Mouse (Mus musculus): Measurements from ENCODE around the gene Catip. TPM values are rescaled to one million over a fixed set of nuclear protein-coding genes. Genes with fewer than 3 reads are reported as not detected.
A peak's percentile ranks its signal among the peaks of the same experiment; 100 is the strongest.

The Catip gene
- polyA plus RNA-seq, 1 experiment from 2014 or later: 0.57 TPM

DNA sequence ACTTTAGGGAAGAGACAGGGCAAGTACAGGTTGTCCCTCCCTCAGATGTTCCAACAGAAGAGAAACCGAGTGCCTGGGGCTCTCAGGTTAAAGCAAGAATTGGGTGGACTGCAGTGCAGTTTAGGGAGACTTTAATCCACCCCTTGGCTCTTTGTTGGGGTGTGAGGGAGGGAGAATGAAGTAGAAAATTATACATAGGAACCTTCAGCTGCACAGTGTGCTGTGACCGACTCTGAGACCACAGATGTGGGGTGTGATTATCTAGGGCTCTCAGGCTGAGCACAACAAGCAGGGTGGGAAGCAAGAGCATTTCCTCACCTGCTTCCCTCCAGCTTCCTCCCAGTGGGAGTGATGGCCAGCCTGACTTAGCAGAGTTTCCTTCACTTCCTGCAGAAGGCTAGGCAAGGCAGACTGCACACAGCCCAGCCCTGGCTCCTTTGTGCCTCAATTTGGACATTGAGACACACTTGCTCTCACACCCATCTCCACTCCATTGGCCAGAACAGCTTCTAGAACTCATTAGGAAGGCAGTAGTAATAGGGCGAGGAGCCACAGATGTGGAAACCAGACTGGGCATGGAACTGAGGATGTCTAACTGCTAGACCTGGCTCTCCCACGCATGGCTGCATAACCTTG lies 30.7 kb upstream of the Catip start:
- Histone ChIP-seq H3K9ac (replicated peaks; ENCODE audit: low read length) (no peak overlapping the region), H3K4me1 (ENCODE audit: control insufficient read depth, insufficient read depth, low read length) (peaks cover 12% of the 10 kb centered on the region), H3K27me3 (ENCODE audit: control insufficient read depth, insufficient read depth, low read length) (no peaks in the 10 kb centered on the region), H3K4me2 (ENCODE audit: low read length) (no peak overlapping the region), H3K27ac (replicated peaks; ENCODE audit: low read depth, low read length) (0 out of 2 replicates have a peak overlapping the region, but pooled peaks have one; percentile 80), H3K4me3 (replicated peaks; ENCODE audit: low read depth, low read length) (no peak overlapping the region), H3K36me3 (ENCODE audit: control insufficient read depth, insufficient read depth, low read length) (no peaks in the 10 kb centered on the region), H3K9me3 (ENCODE audit: control insufficient read depth, low read length) (no peaks in the 10 kb centered on the region)
- DNase-seq (no peak), ATAC-seq (ENCODE audit: low FRiP score, low TSS enrichment) (no peak)
- WGBS: 85% methylated on average over 4 of the region's 4 CpGs

DNA sequence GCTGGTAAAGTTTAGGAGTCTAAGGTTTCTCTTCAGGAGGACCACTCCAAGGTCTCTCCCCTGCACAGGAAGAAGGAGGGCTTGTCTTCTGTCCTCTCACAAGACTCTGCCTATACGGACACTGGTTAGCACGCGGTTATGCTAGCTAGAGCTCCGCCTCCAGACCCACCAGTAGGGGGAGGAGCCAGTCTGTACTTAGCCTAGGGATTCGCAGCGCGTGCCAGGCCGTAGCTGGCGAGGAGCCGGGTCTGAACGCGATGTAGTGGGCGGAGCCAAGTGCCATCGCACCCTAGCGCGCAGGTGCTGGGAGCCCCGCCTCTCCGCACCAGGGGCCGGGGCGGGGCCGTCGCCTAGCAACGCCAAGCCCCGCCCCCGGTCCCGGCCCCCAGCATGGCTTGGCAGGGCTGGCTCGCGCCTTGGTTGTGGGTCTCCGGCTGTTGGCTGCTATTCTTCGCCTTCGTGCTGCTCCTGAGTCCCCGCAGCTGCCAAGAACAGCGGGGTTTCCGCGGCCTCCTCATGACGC lies 29.6 kb upstream of the Catip start:
- peak overlapping the region; percentile 48 for H3K4me3 ChIP-seq (replicated peaks; ENCODE audit: low read depth, low read length)
- no peaks in the 10 kb centered on the region for H3K27me3 ChIP-seq (ENCODE audit: control insufficient read depth, insufficient read depth, low read length)
- H3K27ac ChIP-seq (replicated peaks; ENCODE audit: low read depth, low read length): peak overlapping the region; percentile 80
- peak overlapping the region; percentile 82 for H3K4me2 ChIP-seq (ENCODE audit: low read length)
- WGBS: under 1% methylated on average over 36 of the region's 36 CpGs
- H3K36me3 ChIP-seq (ENCODE audit: control insufficient read depth, insufficient read depth, low read length): no peaks in the 10 kb centered on the region
- ATAC-seq (ENCODE audit: low FRiP score, low TSS enrichment) (peak; percentile 95), DNase-seq (peak; percentile 98)
- H3K4me1 ChIP-seq (ENCODE audit: control insufficient read depth, insufficient read depth, low read length): peaks cover 12% of the 10 kb centered on the region
- H3K9ac ChIP-seq (replicated peaks; ENCODE audit: low read length): peak overlapping the region; percentile 62
- no peaks in the 10 kb centered on the region for H3K9me3 ChIP-seq (ENCODE audit: control insufficient read depth, low read length)

DNA sequence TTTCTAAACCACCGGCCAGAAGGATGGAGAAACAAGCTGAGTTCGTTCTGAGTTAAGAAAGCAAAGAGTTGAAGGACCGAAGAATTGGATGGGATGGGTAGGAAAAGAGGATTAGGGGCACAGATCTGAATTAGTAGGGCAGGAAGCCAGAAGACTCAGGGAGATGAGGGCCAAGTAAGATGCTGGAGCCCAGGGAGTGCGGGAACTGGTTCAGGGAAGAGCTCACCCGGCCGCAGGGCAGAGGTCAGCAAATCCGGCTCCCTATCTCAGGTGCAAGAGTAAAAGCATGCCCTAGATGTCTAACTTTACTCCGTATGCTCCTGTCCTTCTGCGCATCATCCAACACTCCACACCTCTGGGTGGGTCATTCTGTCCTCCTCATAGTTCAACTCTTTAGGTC lies 29.0 kb upstream of the Catip start:
- DNase-seq (no peak), ATAC-seq (ENCODE audit: low FRiP score, low TSS enrichment) (no peak)
- Histone ChIP-seq H3K9me3 (ENCODE audit: control insufficient read depth, low read length) (no peaks in the 10 kb centered on the region), H3K36me3 (ENCODE audit: control insufficient read depth, insufficient read depth, low read length) (no peaks in the 10 kb centered on the region), H3K27me3 (ENCODE audit: control insufficient read depth, insufficient read depth, low read length) (no peaks in the 10 kb centered on the region), H3K27ac (replicated peaks; ENCODE audit: low read depth, low read length) (peak overlapping the region; percentile 80), H3K4me3 (replicated peaks; ENCODE audit: low read depth, low read length) (peak overlapping the region; percentile 48), H3K9ac (replicated peaks; ENCODE audit: low read length) (peak overlapping the region; percentile 62), H3K4me1 (ENCODE audit: control insufficient read depth, insufficient read depth, low read length) (peaks cover 12% of the 10 kb centered on the region), H3K4me2 (ENCODE audit: low read length) (peak overlapping the region; percentile 82)
- 4% methylated on average over 9 of the region's 9 CpGs for WGBS

DNA sequence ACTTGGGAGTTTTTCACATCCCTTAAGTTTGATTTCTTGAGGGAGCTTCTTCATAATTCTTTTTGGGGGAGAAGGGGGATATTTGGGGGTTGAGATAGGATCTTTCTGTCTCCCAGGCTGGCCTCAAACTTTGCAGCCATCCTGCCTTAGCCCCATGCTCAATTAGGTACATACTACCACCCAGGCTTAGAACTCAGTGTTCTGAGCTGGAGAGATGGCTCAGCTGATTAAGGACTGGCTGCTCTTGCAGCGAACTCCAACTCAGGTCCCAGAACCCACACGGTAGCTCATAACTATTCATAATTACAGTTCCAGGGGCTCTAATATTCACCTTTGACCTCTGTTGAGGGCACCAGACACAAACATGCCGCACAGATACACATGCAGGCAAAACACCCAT lies 27.3 kb upstream of the Catip start:
- WGBS: 85% methylated on average over 3 of the region's 3 CpGs
- DNase-seq: no peak
- no peaks in the 10 kb centered on the region for H3K36me3 ChIP-seq (ENCODE audit: control insufficient read depth, insufficient read depth, low read length)

DNA sequence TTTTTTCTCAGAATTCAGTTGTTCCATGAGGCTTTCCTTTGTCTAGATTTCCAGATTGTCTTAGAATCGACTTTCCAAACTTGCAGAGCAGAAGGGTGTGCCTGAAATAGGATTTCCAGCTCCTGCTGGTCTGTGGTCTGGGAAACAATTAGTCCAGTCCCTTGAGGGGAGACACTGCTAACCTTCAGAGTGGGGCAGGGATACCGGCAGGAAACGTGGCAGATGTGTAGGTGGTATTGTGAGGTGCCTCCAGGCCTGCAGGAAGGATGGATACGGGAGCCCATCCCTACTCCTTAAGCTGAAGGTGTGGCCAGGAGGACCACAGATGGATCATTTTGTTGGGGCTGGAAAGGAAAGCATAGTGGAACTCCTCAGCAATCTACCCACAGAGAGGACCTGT lies 26.9 kb upstream of the Catip start:
- WGBS: 52% methylated on average over 4 of the region's 4 CpGs
- no peak for DNase-seq
- no peaks in the 10 kb centered on the region for H3K36me3 ChIP-seq (ENCODE audit: control insufficient read depth, insufficient read depth, low read length)
- peaks cover 12% of the 10 kb centered on the region for H3K4me1 ChIP-seq (ENCODE audit: control insufficient read depth, insufficient read depth, low read length)
- no peak overlapping the region for H3K4me2 ChIP-seq (ENCODE audit: low read length)
- no peak overlapping the region for H3K4me3 ChIP-seq (replicated peaks; ENCODE audit: low read depth, low read length)
- no peak overlapping the region for H3K27ac ChIP-seq (replicated peaks; ENCODE audit: low read depth, low read length)
- ATAC-seq (ENCODE audit: low FRiP score, low TSS enrichment): no peak
- no peaks in the 10 kb centered on the region for H3K27me3 ChIP-seq (ENCODE audit: control insufficient read depth, insufficient read depth, low read length)
- H3K9me3 ChIP-seq (ENCODE audit: control insufficient read depth, low read length): no peaks in the 10 kb centered on the region
- no peak overlapping the region for H3K9ac ChIP-seq (replicated peaks; ENCODE audit: low read length)

More for the DNA sequence above, 27.3 kb upstream of the Catip start:
- H3K27me3 ChIP-seq (ENCODE audit: control insufficient read depth, insufficient read depth, low read length): no peaks in the 10 kb centered on the region
- no peak overlapping the region for H3K27ac ChIP-seq (replicated peaks; ENCODE audit: low read depth, low read length)
- no peaks in the 10 kb centered on the region for H3K9me3 ChIP-seq (ENCODE audit: control insufficient read depth, low read length)
- H3K4me3 ChIP-seq (replicated peaks; ENCODE audit: low read depth, low read length): no peak overlapping the region
- no peak for ATAC-seq (ENCODE audit: low FRiP score, low TSS enrichment)
- H3K4me1 ChIP-seq (ENCODE audit: control insufficient read depth, insufficient read depth, low read length): peaks cover 12% of the 10 kb centered on the region
- no peak overlapping the region for H3K9ac ChIP-seq (replicated peaks; ENCODE audit: low read length)
- H3K4me2 ChIP-seq (ENCODE audit: low read length): no peak overlapping the region

DNA sequence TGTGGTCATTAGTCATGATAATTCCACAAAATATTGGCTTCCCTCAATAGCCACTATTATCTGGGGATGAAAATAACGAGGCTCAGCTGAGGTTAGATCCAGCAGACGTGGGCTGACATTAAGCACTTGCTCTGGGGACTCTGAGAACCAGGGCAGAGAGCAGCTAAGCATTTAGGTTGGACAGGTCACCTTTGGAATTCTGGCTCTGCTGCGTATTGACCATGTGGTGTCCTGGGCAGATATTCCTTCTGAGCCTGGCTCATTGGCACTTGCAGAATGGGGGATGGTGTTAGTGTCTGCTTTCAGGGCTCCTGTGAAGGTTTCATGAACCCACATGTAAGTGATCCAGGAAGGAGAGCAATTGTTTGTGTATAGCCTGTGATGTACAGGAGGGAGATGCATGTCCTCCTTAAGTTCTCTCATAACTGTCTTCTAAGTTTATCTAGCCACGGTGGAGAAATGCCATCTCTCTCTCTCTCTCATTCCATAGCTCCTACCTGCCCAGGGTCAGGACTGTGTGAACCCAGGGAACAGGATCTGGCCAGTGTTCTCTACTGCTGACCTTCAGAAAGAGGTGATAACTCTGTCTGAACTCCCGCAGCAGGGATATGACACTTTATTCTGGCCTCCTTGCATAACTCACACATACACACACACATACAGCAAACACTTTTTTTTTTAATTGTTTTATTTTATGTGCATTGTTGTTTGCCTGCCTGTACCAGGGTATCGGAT lies 26.3 kb upstream of the Catip start:
- Histone ChIP-seq H3K36me3 (ENCODE audit: control insufficient read depth, insufficient read depth, low read length) (no peaks in the 10 kb centered on the region), H3K4me1 (ENCODE audit: control insufficient read depth, insufficient read depth, low read length) (peaks cover 12% of the 10 kb centered on the region), H3K9ac (replicated peaks; ENCODE audit: low read length) (no peak overlapping the region), H3K27me3 (ENCODE audit: control insufficient read depth, insufficient read depth, low read length) (no peaks in the 10 kb centered on the region), H3K27ac (replicated peaks; ENCODE audit: low read depth, low read length) (no peak overlapping the region), H3K9me3 (ENCODE audit: control insufficient read depth, low read length) (no peaks in the 10 kb centered on the region), H3K4me3 (replicated peaks; ENCODE audit: low read depth, low read length) (no peak overlapping the region), H3K4me2 (ENCODE audit: low read length) (no peak overlapping the region)
- ATAC-seq (ENCODE audit: low FRiP score, low TSS enrichment) (no peak), DNase-seq (no peak)
- WGBS: 77% methylated on average over 6 of the region's 6 CpGs

DNA sequence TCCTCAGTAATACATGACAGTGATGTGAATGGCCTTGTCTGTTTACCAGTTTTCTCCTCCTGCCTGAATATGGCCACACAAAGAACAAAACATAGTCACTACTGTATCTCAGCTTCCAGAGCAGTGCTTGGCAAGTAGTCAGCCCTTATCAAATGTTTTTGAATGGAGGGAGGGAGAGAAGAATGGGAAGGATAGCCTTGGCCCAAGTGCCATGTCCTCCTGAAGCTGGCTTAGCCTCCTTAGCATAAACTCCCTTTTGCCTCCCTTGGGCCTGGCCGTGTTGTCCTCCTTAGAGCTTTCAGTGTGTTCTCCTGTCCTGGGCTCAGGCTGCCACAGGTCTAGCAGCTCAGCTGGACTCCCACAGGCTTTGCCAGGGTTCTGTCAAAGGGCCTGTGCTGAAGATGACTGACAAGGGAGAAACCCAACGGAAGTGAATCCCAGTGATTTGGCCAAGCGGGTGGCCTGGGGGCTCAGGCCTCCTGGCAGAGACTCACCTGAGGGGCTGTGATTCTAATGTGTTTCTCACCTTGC lies 24.6 kb upstream of the Catip start:
- Histone ChIP-seq H3K36me3 (ENCODE audit: control insufficient read depth, insufficient read depth, low read length) (no peaks in the 10 kb centered on the region), H3K9me3 (ENCODE audit: control insufficient read depth, low read length) (no peaks in the 10 kb centered on the region), H3K4me3 (replicated peaks; ENCODE audit: low read depth, low read length) (no peak overlapping the region), H3K4me2 (ENCODE audit: low read length) (no peak overlapping the region), H3K27ac (replicated peaks; ENCODE audit: low read depth, low read length) (no peak overlapping the region), H3K27me3 (ENCODE audit: control insufficient read depth, insufficient read depth, low read length) (no peaks in the 10 kb centered on the region), H3K4me1 (ENCODE audit: control insufficient read depth, insufficient read depth, low read length) (peaks cover 12% of the 10 kb centered on the region), H3K9ac (replicated peaks; ENCODE audit: low read length) (no peak overlapping the region)
- DNase-seq (no peak), ATAC-seq (ENCODE audit: low FRiP score, low TSS enrichment) (no peak)
- 74% methylated on average over 3 of the region's 3 CpGs for whole genome bisulfite sequencing

DNA sequence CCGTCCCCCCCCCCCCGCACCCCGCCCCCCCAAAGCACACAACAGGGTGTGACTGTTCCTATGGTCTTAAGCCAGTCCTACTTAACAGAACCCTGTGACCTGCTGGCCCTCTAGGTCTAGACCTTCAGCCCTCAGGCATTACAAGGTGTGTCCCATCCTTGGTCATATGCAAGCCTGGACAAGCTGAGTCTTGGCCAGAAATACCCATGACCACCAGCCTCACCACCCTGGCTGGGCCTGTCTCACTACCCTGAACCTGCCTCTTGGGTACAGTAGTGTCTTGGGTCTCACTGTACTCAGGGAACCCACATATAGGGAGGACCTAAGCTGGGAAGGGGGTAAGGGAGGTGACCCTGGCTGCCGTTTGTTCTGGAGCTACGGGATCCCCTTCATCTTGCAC lies 23.9 kb upstream of the Catip start:
- ATAC-seq (ENCODE audit: low FRiP score, low TSS enrichment) (no peak), DNase-seq (no peak)
- H3K9me3 ChIP-seq (ENCODE audit: control insufficient read depth, low read length): no peaks in the 10 kb centered on the region
- peaks cover 9% of the 10 kb centered on the region for H3K4me1 ChIP-seq (ENCODE audit: control insufficient read depth, insufficient read depth, low read length)
- H3K36me3 ChIP-seq (ENCODE audit: control insufficient read depth, insufficient read depth, low read length): no peaks in the 10 kb centered on the region
- no peak overlapping the region for H3K27ac ChIP-seq (replicated peaks; ENCODE audit: low read depth, low read length)
- H3K27me3 ChIP-seq (ENCODE audit: control insufficient read depth, insufficient read depth, low read length): no peaks in the 10 kb centered on the region
- H3K9ac ChIP-seq (replicated peaks; ENCODE audit: low read length): no peak overlapping the region
- WGBS: 92% methylated on average over 5 of the region's 5 CpGs
- H3K4me2 ChIP-seq (ENCODE audit: low read length): no peak overlapping the region
- H3K4me3 ChIP-seq (replicated peaks; ENCODE audit: low read depth, low read length): no peak overlapping the region

Data from midbrain, embryonic 14.5 days (tissue).